Mouse (Mus musculus) brown adipose tissue, adult 24 weeks (tissue): ENCODE results near the gene Actr3b. TPM values are rescaled to one million over a fixed set of nuclear protein-coding genes. Genes with fewer than 3 reads are reported as not detected.

ENCODE experiments used
- H3K27ac ChIP-seq: fragments of 200-500 bp; replicated peaks from 2 replicates; pipeline ENCODE4 v1.5.1; 2012; ENCODE audit warnings: low read depth, mild to moderate bottlenecking, low read length
- H3K4me1 ChIP-seq: fragments of 200-500 bp; 2 replicates; pipeline ENCODE4 v1.6.1; 2012; ENCODE audit warnings: low read length, mixed read lengths; ENCODE audit not compliant: control insufficient read depth, insufficient read depth, insufficient read length
- H3K4me3 ChIP-seq: fragments of 200-500 bp; 2 replicates; pipeline ENCODE4 v1.5.1; 2012; ENCODE audit warnings: low read depth, mild to moderate bottlenecking, low read length, moderate library complexity; ENCODE audit not compliant: insufficient read depth
- polyA plus RNA-seq: library from polyadenylated mRNA; stranded (reverse); fragments of >200 nt; gene quantifications from 2 replicates; pipeline ENCODE4 v1.2.4, GENCODE M21; 2012; ENCODE audit not compliant: missing spikeins, insufficient read depth, insufficient read length

Gene Actr3b
- polyA plus RNA-seq, 1 experiment: 0.52 TPM

DNA sequence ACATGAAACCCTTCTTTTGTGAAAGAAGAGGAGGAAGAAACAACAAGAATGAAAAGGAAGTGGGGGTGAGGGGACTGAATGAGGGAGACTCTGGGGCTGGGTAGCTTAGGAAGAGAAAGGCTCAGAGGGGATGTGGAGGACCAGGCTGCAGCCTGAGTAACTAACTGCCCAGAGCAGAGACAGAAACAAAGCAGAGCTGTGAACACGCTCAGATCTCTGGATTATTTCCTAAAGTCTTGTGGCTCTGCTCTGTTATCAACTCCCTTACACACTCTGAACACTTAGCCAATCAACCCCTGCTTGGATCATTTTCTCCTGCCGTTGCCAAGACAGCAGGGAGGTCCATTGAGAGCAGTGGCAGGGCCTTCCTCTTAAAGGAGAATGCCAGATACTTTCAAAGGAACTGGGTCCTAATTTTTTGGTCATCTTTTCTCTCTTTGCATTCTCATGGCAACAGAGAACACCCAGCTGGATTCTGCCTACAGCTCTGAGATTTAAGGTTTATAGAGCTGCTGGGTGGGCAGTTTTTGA lies 5.5 kb upstream of the Actr3b start:
- H3K4me3 ChIP-seq: no peak overlapping the region
- H3K4me1 ChIP-seq: no peaks in the 10 kb centered on the region
- no peak overlapping the region for H3K27ac ChIP-seq

- Histone ChIP-seq H3K4me3 (peak overlapping the region; percentile 85), H3K27ac (no peak overlapping the region), H3K4me1 (peaks cover 6% of the 10 kb centered on the region; the same call in 1 of the 2 replicates)
Observed at GRCm38 (mm10) chr5:25760410-25760832, 624 bp downstream of the Actr3b start.

DNA sequence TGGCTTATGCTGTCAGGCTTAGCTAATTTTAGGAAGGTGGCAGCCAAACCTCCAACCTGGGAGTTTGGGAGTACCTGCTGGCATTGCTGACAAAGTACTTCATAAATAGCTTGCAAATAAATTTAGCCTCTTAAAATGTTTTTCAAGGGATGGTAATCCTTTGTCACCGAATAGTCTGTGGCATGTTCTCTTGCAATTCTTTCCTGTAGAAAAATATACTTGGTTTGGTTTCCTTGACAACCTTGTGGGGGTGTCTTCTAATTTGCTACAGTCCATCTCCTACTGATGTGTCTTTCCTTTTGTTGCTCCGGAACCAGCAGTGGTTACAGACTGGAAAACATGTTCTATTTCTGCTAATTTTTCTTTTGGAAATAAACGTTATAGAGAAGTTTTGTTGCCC lies 1.1 kb downstream of the Actr3b start:
- no peak overlapping the region for H3K4me3 ChIP-seq
- H3K4me1 ChIP-seq: peaks cover 6% of the 10 kb centered on the region; the same call in 1 of the 2 replicates
- no peak overlapping the region for H3K27ac ChIP-seq

DNA sequence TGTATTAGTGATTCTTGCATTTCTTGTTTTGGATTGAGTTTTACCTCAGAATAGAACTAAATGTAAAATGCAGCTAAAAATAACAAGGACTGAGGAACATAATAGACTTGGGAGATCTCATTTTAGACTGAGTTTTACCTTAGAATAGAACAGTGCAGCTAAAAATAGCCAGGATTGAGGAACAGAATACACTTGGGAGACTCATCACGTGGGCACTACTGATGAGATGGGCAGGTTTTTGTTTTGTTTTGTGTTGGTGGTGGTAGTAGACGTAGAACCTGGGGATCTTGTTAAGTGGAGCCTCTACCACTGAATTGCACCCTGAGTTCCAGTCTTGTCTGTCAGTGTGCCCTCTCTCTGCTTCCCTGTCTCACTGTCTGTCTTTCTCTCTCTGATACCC lies 2.1 kb downstream of the Actr3b start:
- H3K27ac ChIP-seq: no peak overlapping the region
- H3K4me3 ChIP-seq: no peak overlapping the region

GRCm38 (mm10) chr5:25769006-25769405 lies 9.2 kb downstream of the Actr3b start:
- H3K4me3 ChIP-seq: no peak overlapping the region
- H3K27ac ChIP-seq: no peak overlapping the region

More for the DNA sequence above, 2.1 kb downstream of the Actr3b start:
- peaks cover 6% of the 10 kb centered on the region; the same call in 1 of the 2 replicates for H3K4me1 ChIP-seq

GRCm38 (mm10) chr5:25769406-25769805 lies 9.6 kb downstream of the Actr3b start:
- Histone ChIP-seq H3K27ac (no peak overlapping the region), H3K4me1 (no peaks in the 10 kb centered on the region), H3K4me3 (no peak overlapping the region)

More at GRCm38 (mm10) chr5:25769006-25769405, 9.2 kb downstream of the Actr3b start:
- H3K4me1 ChIP-seq: no peaks in the 10 kb centered on the region

- Histone ChIP-seq H3K4me3 (no peak overlapping the region), H3K4me1 (no peaks in the 10 kb centered on the region), H3K27ac (no peak overlapping the region)
Observed at GRCm38 (mm10) chr5:25772456-25772855, 12.7 kb downstream of the Actr3b start.

DNA sequence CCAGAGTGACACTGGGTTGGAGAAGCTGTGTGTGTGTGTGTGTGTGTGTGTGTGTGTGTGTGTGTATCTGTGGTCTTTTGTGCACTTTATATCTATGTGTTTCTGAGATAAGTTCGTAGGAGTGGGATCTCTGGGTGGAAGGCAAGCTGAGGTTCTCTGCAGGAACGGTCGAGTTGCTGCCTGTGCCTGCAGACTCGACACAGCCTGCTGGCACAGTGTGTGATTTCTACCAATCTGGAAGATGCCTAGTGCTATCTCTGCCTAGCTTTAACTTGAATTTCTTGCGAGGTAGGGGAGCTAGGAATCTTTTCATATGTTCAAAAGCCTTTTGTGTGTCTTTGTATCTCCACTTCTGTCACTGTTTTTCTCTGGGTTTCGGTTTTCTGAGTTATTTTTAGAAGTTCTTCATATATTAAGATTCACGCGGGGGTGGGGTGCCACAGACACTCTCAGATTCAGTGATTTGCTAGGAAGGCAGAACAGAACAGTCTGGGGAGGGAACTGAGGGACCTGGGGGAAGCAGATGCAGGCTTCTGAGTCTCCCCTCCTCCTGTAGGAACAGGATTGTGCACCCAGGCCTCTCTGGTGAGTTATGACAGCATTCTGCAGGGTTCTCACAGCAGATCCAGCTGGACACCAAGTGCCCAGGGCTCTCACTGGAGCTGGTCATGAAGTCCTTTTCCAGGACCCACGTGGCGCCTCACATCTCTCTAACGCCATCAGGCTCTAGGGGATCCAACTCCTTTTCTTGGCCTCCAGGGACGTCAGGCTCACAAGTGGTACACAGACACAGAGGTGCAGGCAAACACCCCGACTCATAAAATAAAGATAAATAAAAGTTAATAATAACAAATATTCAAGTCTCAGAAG lies 14.4 kb downstream of the Actr3b start:
- H3K27ac ChIP-seq: no peak overlapping the region
- H3K4me1 ChIP-seq: no peaks in the 10 kb centered on the region
- no peak overlapping the region for H3K4me3 ChIP-seq

GRCm38 (mm10) chr5:25791570-25791969 lies 31.8 kb downstream of the Actr3b start:
- H3K27ac ChIP-seq: no peak overlapping the region
- H3K4me1 ChIP-seq: no peaks in the 10 kb centered on the region
- H3K4me3 ChIP-seq: no peak overlapping the region

DNA sequence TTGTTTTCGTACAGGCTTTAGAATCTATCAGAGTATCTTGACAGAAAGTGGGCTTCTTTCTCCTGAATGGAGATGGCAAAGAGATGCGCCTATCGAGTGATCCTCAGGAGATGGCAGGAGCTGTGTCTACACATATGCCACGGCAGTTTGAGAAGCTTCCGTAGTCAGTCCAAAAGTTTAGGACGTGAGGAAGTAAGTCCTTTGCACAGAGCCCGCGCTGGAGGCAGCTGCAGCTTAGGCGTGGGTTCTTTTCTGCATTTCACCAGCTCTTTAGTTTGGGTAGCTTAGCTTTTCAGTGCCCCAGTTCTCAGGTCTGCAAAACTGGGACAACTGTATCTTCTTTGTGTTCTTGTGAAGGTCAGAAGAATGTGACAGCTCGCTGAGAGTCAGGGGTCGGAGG lies 38.0 kb downstream of the Actr3b start:
- Histone ChIP-seq H3K4me3 (no peak overlapping the region), H3K4me1 (no peaks in the 10 kb centered on the region), H3K27ac (no peak overlapping the region)

DNA sequence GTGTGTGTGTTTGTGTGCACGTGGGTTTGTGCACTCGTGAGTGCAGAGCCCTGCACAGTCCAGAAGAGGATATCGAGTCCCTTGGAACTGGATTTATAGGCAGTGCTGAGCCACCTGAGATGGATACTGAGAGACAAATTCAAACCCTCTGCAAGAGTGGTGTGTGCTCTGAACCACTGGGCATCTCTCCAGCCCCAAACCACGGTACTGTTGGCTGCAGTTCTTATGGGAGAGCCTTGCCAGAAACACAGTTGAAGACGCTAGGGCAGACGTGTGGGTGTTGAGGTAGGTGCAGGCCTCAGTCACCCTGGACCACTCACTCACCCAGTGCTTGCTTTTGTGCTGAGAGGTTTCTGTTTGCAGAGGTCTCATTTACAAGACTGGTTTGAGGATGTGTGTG lies 41.1 kb downstream of the Actr3b start:
- no peaks in the 10 kb centered on the region for H3K4me1 ChIP-seq
- H3K4me3 ChIP-seq: no peak overlapping the region
- no peak overlapping the region for H3K27ac ChIP-seq

DNA sequence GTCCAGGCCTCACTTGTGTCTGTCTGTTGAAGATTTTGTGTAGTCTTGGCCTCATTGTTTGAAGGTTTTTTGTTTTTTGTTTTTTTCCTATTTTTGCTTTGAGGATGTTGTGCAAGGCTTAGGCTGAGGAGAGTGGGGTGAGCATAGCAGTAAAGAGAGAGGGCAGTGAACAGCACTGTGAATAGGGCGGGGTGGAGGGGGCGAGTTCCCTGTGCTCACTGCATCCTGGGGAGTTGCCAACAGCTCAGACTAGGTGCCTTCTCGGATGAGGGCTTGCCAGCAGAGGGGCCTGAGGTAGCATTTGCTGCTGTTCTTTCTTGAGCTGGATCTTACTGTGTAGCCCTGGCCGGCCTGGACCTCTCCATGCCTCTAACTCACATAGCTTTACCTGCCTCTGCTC lies 41.9 kb downstream of the Actr3b start:
- H3K27ac ChIP-seq: no peak overlapping the region

DNA sequence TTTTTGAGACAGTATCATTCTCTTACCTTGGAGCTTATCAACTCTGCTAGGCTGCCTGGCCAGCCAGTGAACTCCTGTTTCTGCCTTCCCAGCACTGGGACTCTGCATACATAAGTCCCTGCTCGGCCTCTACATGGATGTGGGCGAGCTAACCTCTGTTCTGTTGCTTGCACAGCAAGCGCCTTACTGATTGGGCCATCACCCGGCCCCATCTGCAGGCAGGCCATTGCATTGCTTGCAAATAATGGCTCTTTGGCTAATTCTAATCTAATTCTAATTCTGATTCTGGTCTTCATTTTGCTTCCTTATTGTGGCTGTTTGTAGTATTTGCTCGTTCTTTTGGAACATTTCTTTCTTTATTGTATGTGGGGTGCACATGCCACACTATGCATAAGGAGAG lies 44.8 kb downstream of the Actr3b start:
- no peaks in the 10 kb centered on the region for H3K4me1 ChIP-seq
- no peak overlapping the region for H3K4me3 ChIP-seq
- no peak overlapping the region for H3K27ac ChIP-seq

More for the DNA sequence above, 41.9 kb downstream of the Actr3b start:
- no peaks in the 10 kb centered on the region for H3K4me1 ChIP-seq
- H3K4me3 ChIP-seq: no peak overlapping the region

DNA sequence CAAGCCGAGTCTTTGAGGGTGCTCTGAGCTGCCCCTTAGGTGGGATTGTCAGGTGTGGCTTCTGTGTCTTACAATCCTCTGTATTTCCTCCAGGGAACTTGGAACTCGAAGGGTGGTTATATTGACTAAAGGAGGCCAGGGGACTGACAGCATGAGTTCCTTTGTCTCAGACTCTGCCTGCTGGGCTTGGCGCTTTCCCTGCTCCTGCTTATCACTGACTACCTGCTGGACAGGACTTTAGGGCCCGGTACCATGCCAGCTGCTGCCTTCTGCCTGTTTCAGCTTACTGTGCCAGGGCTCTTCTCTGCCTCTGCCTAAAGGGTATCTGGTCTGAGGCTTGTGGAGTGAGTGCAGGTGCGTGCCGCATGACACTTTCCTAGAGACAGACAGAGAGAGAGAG lies 53.1 kb downstream of the Actr3b start:
- Histone ChIP-seq H3K27ac (no peak overlapping the region), H3K4me1 (no peaks in the 10 kb centered on the region), H3K4me3 (no peak overlapping the region)

- no peak overlapping the region for H3K4me3 ChIP-seq
- no peaks in the 10 kb centered on the region for H3K4me1 ChIP-seq
- H3K27ac ChIP-seq: no peak overlapping the region
Observed at GRCm38 (mm10) chr5:25829308-25830094, 69.7 kb downstream of the Actr3b start.
